Mouse (Mus musculus): Measurements from ENCODE around the gene Irf2bp2. TPM values are rescaled to one million over a fixed set of nuclear protein-coding genes. Genes with fewer than 3 reads are reported as not detected.

Gene Irf2bp2
- polyA plus RNA-seq, 1 experiment from 2014 or later, result 16.1 TPM

DNA sequence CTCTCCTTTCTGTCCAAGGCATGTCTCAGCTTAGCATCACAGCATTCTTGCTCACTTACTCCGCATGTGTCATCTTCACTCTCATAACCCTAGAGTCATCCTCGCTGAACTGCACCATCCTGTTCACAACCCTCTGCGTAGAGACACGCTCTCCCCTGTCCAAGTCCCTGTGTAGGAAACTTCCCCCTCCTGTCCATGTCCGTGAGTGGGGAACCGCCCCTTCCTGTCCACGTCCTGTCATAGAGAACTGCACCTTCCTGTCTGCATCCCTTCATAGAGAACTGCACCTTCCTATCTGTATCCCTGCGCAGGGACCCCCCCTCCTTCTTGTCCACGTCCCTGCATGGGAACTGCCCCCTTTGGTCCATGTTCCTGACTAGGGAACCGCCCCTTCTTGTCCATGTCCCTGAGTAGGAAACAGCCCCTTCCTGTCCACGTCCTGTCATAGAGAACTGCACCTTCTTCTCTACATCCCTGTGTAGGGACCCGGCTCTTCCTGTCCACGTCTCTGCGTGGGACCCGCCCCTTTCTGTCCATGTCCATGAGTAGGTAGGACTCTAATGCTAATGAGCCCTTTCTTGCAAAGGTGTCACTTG lies 22.6 kb downstream of the Irf2bp2 start:
- H3K9ac ChIP-seq, result no peak overlapping the region
- no peak overlapping the region for H3K4me2 ChIP-seq (replicated peaks)
- H3K4me1 ChIP-seq (replicated peaks), result peaks cover 16% of the 10 kb centered on the region
- H3K9me3 ChIP-seq, result no peaks in the 10 kb centered on the region
- H3K27ac ChIP-seq, result no peak overlapping the region
- ATAC-seq, result no peak
- no peak overlapping the region for H3K4me3 ChIP-seq (replicated peaks)
- 79% methylated on average over 15 of the region's 15 CpGs for WGBS
- no peaks in the 10 kb centered on the region for H3K36me3 ChIP-seq
- H3K27me3 ChIP-seq (replicated peaks), result no peaks in the 10 kb centered on the region

- peaks cover 18% of the 10 kb centered on the region for H3K4me1 ChIP-seq (replicated peaks)
- 64% methylated on average over 9 of the region's 9 CpGs for WGBS
- H3K36me3 ChIP-seq, result no peaks in the 10 kb centered on the region
- no peak overlapping the region for H3K4me3 ChIP-seq (replicated peaks)
- ATAC-seq, result no peak
- no peak overlapping the region for H3K27ac ChIP-seq
- no peak overlapping the region for H3K4me2 ChIP-seq (replicated peaks)
- no peaks in the 10 kb centered on the region for H3K9me3 ChIP-seq
- no peak overlapping the region for H3K9ac ChIP-seq
- H3K27me3 ChIP-seq (replicated peaks), result no peaks in the 10 kb centered on the region
Observed at GRCm38 (mm10) chr8:126570521-126571040, 23.2 kb downstream of the Irf2bp2 start.

- Histone ChIP-seq H3K9me3 (no peaks in the 10 kb centered on the region), H3K4me3 (replicated peaks) (no peak overlapping the region), H3K4me2 (replicated peaks) (no peak overlapping the region), H3K4me1 (replicated peaks) (peaks cover 18% of the 10 kb centered on the region), H3K36me3 (no peaks in the 10 kb centered on the region), H3K27ac (no peak overlapping the region), H3K9ac (no peak overlapping the region), H3K27me3 (replicated peaks) (no peaks in the 10 kb centered on the region)
- WGBS, result 86% methylated on average over 3 of the region's 3 CpGs
- ATAC-seq, result no peak
Observed at GRCm38 (mm10) chr8:126570046-126570445, 23.7 kb downstream of the Irf2bp2 start.

- Histone ChIP-seq H3K9ac (no peak overlapping the region), H3K36me3 (no peaks in the 10 kb centered on the region), H3K9me3 (no peaks in the 10 kb centered on the region), H3K4me3 (replicated peaks) (no peak overlapping the region), H3K4me1 (replicated peaks) (peaks cover 18% of the 10 kb centered on the region), H3K27ac (no peak overlapping the region), H3K4me2 (replicated peaks) (no peak overlapping the region), H3K27me3 (replicated peaks) (no peaks in the 10 kb centered on the region)
- 83% methylated on average over 1 of the region's 1 CpGs for WGBS
- no peak for ATAC-seq
Observed at GRCm38 (mm10) chr8:126569638-126570037, 24.1 kb downstream of the Irf2bp2 start.

DNA sequence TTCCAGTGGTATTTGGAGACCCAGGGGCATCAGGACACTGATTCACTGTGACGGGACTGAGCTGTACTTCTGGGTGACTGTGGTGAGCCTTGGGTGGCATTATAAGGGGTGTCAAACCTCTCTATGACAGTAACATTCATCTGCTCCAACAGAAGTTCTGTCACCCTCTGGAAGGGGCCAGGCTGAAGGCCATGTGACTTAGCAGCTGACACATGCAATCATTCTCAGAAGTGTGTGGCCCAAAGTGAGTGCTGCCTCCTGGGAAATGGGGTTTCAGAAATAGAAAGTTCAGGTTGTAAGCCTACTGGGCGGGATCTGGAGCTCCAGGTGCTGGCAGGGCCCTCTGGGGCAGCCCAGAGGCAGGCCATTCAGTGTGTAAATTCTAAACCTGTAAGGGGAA lies 26.1 kb downstream of the Irf2bp2 start:
- Histone ChIP-seq H3K36me3 (no peaks in the 10 kb centered on the region), H3K27ac (no peak overlapping the region), H3K27me3 (replicated peaks) (no peaks in the 10 kb centered on the region), H3K4me2 (replicated peaks) (no peak overlapping the region), H3K9ac (no peak overlapping the region), H3K4me3 (replicated peaks) (no peak overlapping the region), H3K4me1 (replicated peaks) (peaks cover 16% of the 10 kb centered on the region), H3K9me3 (no peaks in the 10 kb centered on the region)
- no peak for ATAC-seq
- WGBS, result 79% methylated on average over 2 of the region's 2 CpGs

DNA sequence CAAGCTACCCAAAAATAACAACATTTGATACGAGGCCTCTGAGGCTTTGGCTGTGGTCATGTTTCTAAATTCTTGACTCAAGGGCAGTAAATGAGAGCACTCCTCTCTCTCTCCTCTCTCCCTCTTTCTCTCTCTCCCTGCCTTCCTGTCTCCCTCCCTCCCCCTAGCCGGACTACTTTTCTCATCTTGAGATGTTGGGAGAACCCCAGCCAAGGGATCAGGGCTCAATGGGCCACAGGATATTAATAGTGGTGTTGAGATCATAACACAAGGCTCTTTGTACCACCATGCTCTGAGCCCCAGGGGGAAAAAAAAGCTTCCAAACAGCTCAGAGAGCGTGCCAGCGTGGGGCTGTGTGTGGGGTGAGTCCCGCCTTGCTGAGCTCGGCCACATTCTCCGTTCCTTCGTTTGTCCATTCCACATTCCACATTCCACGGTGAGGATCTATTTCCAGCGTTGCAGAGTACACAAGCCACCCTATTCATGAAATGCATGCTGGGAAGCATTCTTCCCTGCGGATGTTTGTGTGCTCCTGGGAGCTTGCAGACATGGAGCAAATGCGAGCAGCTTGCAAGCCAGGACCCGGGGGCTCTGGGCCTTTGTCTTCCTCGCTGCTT lies 27.2 kb downstream of the Irf2bp2 start:
- H3K9ac ChIP-seq, result no peak overlapping the region

GRCm38 (mm10) chr8:126565954-126566445 lies 27.8 kb downstream of the Irf2bp2 start:
- ATAC-seq, result 0 out of 2 replicates have a peak, but pooled peaks have one; percentile 27
- no peak overlapping the region for H3K9ac ChIP-seq
- 63% methylated on average over 6 of the region's 6 CpGs for WGBS
- H3K9me3 ChIP-seq, result no peaks in the 10 kb centered on the region
- H3K36me3 ChIP-seq, result no peaks in the 10 kb centered on the region
- no peak overlapping the region for H3K4me3 ChIP-seq (replicated peaks)
- H3K27ac ChIP-seq, result peak overlapping the region; percentile 78
- peaks cover 16% of the 10 kb centered on the region for H3K4me1 ChIP-seq (replicated peaks)
- no peaks in the 10 kb centered on the region for H3K27me3 ChIP-seq (replicated peaks)
- H3K4me2 ChIP-seq (replicated peaks), result no peak overlapping the region

More for the DNA sequence above, 27.2 kb downstream of the Irf2bp2 start:
- Histone ChIP-seq H3K4me3 (replicated peaks) (no peak overlapping the region), H3K27ac (peak overlapping the region; percentile 78), H3K4me1 (replicated peaks) (peaks cover 16% of the 10 kb centered on the region), H3K9me3 (no peaks in the 10 kb centered on the region), H3K4me2 (replicated peaks) (peak overlapping the region; percentile 33; the same call in 1 of the 2 replicates), H3K27me3 (replicated peaks) (no peaks in the 10 kb centered on the region), H3K36me3 (no peaks in the 10 kb centered on the region)
- ATAC-seq, result peak; percentile 66
- 13% methylated on average over 14 of the region's 14 CpGs for WGBS

- H3K4me1 ChIP-seq (replicated peaks), result peaks cover 12% of the 10 kb centered on the region
- no peak for ATAC-seq
- no peaks in the 10 kb centered on the region for H3K27me3 ChIP-seq (replicated peaks)
- no peak overlapping the region for H3K4me2 ChIP-seq (replicated peaks)
- no peak overlapping the region for H3K9ac ChIP-seq
- H3K27ac ChIP-seq, result no peak overlapping the region
- H3K36me3 ChIP-seq, result no peaks in the 10 kb centered on the region
- no peaks in the 10 kb centered on the region for H3K9me3 ChIP-seq
- WGBS, result 79% methylated on average over 6 of the region's 6 CpGs
- no peak overlapping the region for H3K4me3 ChIP-seq (replicated peaks)
Observed at GRCm38 (mm10) chr8:126565231-126565781, 28.5 kb downstream of the Irf2bp2 start.

GRCm38 (mm10) chr8:126564551-126565154 lies 29.1 kb downstream of the Irf2bp2 start:
- no peak overlapping the region for H3K4me2 ChIP-seq (replicated peaks)
- H3K9ac ChIP-seq, result no peak overlapping the region
- no peaks in the 10 kb centered on the region for H3K36me3 ChIP-seq
- 78% methylated on average over 9 of the region's 9 CpGs for WGBS
- no peak overlapping the region for H3K4me3 ChIP-seq (replicated peaks)
- no peaks in the 10 kb centered on the region for H3K27me3 ChIP-seq (replicated peaks)
- no peak for ATAC-seq
- H3K27ac ChIP-seq, result no peak overlapping the region
- H3K9me3 ChIP-seq, result no peaks in the 10 kb centered on the region
- H3K4me1 ChIP-seq (replicated peaks), result peaks cover 12% of the 10 kb centered on the region

DNA sequence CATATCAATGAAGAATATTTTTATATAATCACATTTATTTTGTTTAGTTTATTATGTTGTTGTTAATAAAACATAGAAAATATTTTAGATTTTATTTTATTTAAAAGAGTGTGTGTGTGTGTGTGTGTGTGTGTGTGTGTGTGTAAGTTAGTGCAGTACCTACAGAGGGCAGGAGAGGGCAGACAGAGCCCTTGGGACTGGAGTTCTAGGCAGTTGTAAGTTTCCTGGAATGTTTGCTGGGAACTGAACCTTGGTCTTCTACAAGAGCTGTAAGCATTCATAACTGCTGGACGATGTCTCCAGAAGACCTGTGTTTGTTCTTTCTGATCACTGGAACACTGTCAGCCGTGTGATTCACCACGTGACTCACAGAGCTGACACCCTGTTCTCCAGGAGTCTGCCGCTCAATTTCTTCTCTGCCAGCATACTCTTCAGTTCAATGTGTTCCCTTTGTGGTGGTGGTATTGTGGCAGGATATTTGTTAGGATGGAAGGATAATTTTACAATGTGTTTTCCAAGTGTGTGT lies 32.4 kb downstream of the Irf2bp2 start:
- H3K4me1 ChIP-seq (replicated peaks), result peaks cover 9% of the 10 kb centered on the region
- no peak for ATAC-seq
- WGBS, result 90% methylated on average over 4 of the region's 4 CpGs
- H3K27me3 ChIP-seq (replicated peaks), result no peaks in the 10 kb centered on the region
- no peak overlapping the region for H3K9ac ChIP-seq
- H3K27ac ChIP-seq, result no peak overlapping the region
- no peaks in the 10 kb centered on the region for H3K36me3 ChIP-seq
- H3K4me3 ChIP-seq (replicated peaks), result no peak overlapping the region
- no peaks in the 10 kb centered on the region for H3K9me3 ChIP-seq
- no peak overlapping the region for H3K4me2 ChIP-seq (replicated peaks)

GRCm38 (mm10) chr8:126558400-126558953 lies 35.3 kb downstream of the Irf2bp2 start:
- H3K36me3 ChIP-seq, result no peaks in the 10 kb centered on the region
- ATAC-seq, result peak; percentile 60
- H3K4me2 ChIP-seq (replicated peaks), result no peak overlapping the region
- H3K27ac ChIP-seq, result no peak overlapping the region
- H3K4me3 ChIP-seq (replicated peaks), result no peak overlapping the region
- H3K9me3 ChIP-seq, result no peaks in the 10 kb centered on the region
- H3K9ac ChIP-seq, result no peak overlapping the region
- 87% methylated on average over 13 of the region's 13 CpGs for WGBS
- H3K4me1 ChIP-seq (replicated peaks), result peaks cover 5% of the 10 kb centered on the region
- no peaks in the 10 kb centered on the region for H3K27me3 ChIP-seq (replicated peaks)

DNA sequence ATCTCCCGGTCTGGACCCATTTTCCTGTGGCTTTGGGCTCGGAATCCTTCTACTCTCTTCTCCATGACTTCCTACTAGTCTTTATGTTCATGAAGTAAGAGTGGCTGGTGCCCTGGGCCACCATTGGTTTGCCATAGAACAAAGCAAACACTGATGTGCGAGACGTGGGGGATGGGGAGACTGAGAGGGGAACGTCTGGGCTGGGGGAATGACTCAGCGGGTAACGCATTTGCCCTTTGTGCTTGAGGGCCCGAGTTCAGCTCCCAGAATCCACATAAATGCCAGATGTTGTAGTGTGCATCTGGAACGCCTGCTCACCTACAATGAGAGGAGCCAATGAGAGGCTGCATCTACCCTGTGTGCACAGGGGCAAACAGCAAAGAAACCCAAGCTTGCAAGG lies 36.4 kb downstream of the Irf2bp2 start:
- peaks cover 5% of the 10 kb centered on the region for H3K4me1 ChIP-seq (replicated peaks)
- no peak overlapping the region for H3K4me2 ChIP-seq (replicated peaks)
- no peak overlapping the region for H3K4me3 ChIP-seq (replicated peaks)
- WGBS, result 41% methylated on average over 9 of the region's 9 CpGs
- H3K36me3 ChIP-seq, result no peaks in the 10 kb centered on the region
- H3K27me3 ChIP-seq (replicated peaks), result no peaks in the 10 kb centered on the region
- no peaks in the 10 kb centered on the region for H3K9me3 ChIP-seq
- no peak overlapping the region for H3K9ac ChIP-seq
- no peak overlapping the region for H3K27ac ChIP-seq
- ATAC-seq, result 0 out of 2 replicates have a peak, but pooled peaks have one; percentile 35
